Mouse (Mus musculus) lung, adult 2 months (tissue): Measurements from ENCODE around the gene Zscan21. TPM values are rescaled to one million over a fixed set of nuclear protein-coding genes. Genes with fewer than 3 reads are reported as not detected.

Experiments used
- DNase-seq: peaks from one replicate; pipeline ENCODE4 v3.0.0; 2022
- H3K4me1 ChIP-seq: fragments of 200-500 bp; 2 replicates; pipeline ENCODE4 v1.6.1; 2011; ENCODE audit warnings: low read length; ENCODE audit not compliant: control insufficient read depth, insufficient read depth
- H3K4me3 ChIP-seq: fragments of 200-500 bp; replicated peaks from 2 replicates; pipeline ENCODE3; 2011; ENCODE audit warnings: low read depth, mild to moderate bottlenecking, control low read depth, low read length; ENCODE audit errors: extremely low read depth
- CTCF ChIP-seq: fragments of 200-500 bp; IDR thresholded peaks from 2 replicates; pipeline ENCODE4 v1.5.1; 2011; ENCODE audit warnings: mild to moderate bottlenecking, low read length, control low read depth; ENCODE audit not compliant: insufficient read depth
- POLR2A ChIP-seq: fragments of 200-500 bp; IDR thresholded peaks from 2 replicates; pipeline ENCODE4 v1.6.1; 2011; ENCODE audit warnings: low read depth, mild to moderate bottlenecking, control low read depth, low read length, borderline replicate concordance; ENCODE audit errors: extremely low read depth
- WGBS: fragments of 180-500 bp; shearing (Covaris S2); methylation state at CpG from one replicate; pipeline ENCODE4 v1.1.7; 2018; 5-methylcytosine and 5-hydroxymethylcytosine counted together
- polyA plus RNA-seq: library from polyadenylated mRNA; depleted of rRNA; stranded (reverse); fragments of >200 nt; gene quantifications from 2 replicates; pipeline ENCODE4 v1.2.3, GENCODE M21; 2012; rRNA removed

Gene Zscan21
- polyA plus RNA-seq, result 5.8 and 8.3 TPM in 2 replicates

DNA sequence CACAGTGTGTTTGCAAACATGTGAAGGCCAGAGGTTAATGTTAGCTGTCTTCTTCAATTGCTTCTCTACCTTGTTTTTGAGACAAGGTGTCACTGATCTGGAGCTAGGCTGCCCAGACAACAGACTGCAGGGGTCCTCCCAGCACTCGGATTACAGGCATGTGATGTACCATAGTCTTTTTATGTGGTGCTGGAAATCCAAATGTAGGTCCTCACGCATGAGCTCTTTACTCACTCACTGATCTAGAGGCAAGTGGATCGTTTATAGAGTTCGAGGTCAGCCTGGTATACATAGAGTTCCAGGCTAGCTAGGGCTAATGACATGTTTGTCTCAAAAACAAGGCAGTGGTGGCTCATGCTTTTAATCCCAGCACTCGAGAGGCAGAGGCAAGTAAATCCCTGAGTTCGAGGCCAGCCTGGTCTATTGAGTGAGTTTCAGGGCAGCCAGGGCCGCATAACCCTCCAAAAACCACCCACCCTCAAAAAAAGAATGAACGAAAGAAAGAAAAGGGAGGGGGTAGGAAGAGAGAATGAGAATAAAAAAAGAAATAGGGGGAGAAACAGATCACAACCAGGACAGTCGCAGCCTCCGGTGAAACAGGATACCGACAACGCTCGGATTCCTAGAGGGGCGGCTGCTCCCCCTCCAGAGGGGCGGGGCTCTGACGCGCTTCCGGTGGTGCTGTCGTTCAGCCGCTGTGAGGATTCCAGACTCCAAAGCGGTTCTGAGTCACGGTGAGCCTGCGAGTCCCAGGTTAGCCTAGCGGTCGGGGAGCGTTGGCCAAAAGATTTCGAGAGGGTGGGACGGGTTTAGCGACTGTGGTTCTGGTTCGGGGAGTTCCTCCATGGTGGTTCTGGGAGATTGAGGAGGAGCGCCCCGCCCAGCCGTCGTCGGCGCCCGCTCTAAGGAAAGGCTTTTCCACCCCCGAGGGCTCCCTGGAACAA, at the start of gene Zscan21:
Zscan21 (plus strand) TSS at position 649 of the 944 bp plus-strand sequence.
- DNase-seq, result peak; percentile 93
- 6% methylated on average over 38 of the region's 38 CpGs for WGBS
- peak; percentile 89 for TF ChIP-seq POLR2A
- no peak for TF ChIP-seq CTCF
- H3K4me1 ChIP-seq, result peaks cover 12% of the 10 kb centered on the region
- H3K4me3 ChIP-seq, result peak within 1 kb of the TSS; percentile 98

GRCm38 (mm10) chr5:138073803-138074202, 42.9 kb upstream of the Zscan21 start:
- 84% methylated on average over 4 of the region's 4 CpGs for WGBS
- TF ChIP-seq POLR2A (no peak), CTCF (no peak)
- DNase-seq, result no peak
- H3K4me3 ChIP-seq, result no peak overlapping the region
- no peaks in the 10 kb centered on the region for H3K4me1 ChIP-seq

GRCm38 (mm10) chr5:138075684-138076083, 41.0 kb upstream of the Zscan21 start:
- Histone ChIP-seq H3K4me1 (no peaks in the 10 kb centered on the region), H3K4me3 (no peak overlapping the region)
- TF ChIP-seq CTCF (no peak), POLR2A (no peak)
- DNase-seq, result no peak
- 54% methylated on average over 3 of the region's 3 CpGs for WGBS

- Histone ChIP-seq H3K4me1 (no peaks in the 10 kb centered on the region), H3K4me3 (no peak overlapping the region)
- WGBS, result 50% methylated on average over 2 of the region's 2 CpGs
- DNase-seq, result no peak
- TF ChIP-seq POLR2A, result no peak
- TF ChIP-seq CTCF, result no peak
These were observed 40.6 kb upstream of the Zscan21 start for GRCm38 (mm10) chr5:138076148-138076547.

DNA sequence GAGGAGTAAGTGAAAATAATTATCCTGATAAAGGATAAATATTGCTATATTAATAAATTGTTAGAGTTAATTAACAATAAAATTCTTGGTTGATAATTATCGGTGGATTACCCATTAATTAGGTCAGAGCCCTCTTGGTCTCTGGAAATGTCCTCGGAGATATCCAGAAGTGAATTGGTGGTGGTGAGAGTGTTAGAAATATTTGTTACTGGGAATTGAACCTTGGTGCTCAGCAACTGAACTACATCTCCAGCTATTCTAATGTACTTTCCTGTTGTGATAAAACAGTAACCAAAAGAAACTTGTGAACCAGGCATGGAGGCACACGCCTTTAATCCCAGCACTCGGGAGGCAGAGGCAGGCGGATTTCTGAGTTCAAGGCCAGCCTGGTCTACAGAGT, 36.2 kb upstream of the Zscan21 start:
- Histone ChIP-seq H3K4me3 (no peak overlapping the region), H3K4me1 (peaks cover under 1% of the 10 kb centered on the region)
- no peak for DNase-seq
- TF ChIP-seq POLR2A, result no peak
- TF ChIP-seq CTCF, result no peak
- WGBS, result 89% methylated on average over 5 of the region's 5 CpGs

GRCm38 (mm10) chr5:138081446-138081845, 35.3 kb upstream of the Zscan21 start:
- no peak overlapping the region for H3K4me3 ChIP-seq
- no peak for TF ChIP-seq CTCF
- no peak for TF ChIP-seq POLR2A
- peaks cover 6% of the 10 kb centered on the region for H3K4me1 ChIP-seq
- WGBS, result 85% methylated on average over 9 of the region's 9 CpGs
- no peak for DNase-seq

GRCm38 (mm10) chr5:138083318-138083900, 33.3 kb upstream of the Zscan21 start:
- H3K4me3 ChIP-seq, result no peak overlapping the region
- WGBS, result 60% methylated on average over 2 of the region's 2 CpGs
- TF ChIP-seq POLR2A (no peak), CTCF (no peak)
- H3K4me1 ChIP-seq, result peaks cover 9% of the 10 kb centered on the region
- DNase-seq, result no peak

DNA sequence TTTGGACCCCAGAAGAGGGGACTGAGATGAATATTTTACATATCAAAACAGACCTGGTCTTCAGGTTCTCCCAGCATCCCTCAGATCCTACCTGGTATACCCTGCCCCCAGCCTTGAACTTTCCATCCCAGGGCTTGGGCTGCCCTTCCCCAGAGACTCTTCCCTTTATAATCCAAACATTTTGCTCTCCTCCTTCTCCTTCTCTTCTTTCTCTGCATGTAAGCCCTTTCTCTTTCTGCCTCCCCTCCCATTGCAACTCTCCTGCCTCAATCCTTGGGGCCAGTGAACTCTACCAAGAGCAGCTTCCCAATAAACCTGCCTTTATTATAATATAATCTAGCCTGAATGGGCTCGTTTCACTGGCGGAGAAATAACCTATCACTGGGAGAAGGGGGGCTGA, 32.8 kb upstream of the Zscan21 start:
- Histone ChIP-seq H3K4me3 (no peak overlapping the region), H3K4me1 (peaks cover 10% of the 10 kb centered on the region)
- DNase-seq, result no peak
- TF ChIP-seq POLR2A (no peak), CTCF (no peak)
- 97% methylated on average over 2 of the region's 2 CpGs for WGBS

DNA sequence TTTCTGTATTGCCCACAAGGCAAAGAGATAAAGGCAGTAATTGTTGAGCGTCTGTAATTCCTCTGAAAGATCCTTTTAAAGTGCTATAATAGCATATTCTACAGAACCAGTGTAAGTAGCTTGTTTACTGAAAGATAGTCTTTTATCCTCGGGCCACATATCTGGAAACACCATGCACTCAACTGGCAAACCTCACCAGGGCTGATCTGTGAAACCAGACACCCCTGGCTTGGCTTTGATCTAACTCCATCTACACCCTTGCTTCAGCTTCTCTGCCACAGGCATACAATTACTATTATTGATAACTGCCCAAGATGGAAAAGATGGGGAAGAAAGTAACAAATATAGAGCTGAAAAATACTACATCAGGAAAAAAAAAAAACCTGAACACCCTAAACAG, 32.2 kb upstream of the Zscan21 start:
- no peak overlapping the region for H3K4me3 ChIP-seq
- TF ChIP-seq POLR2A (no peak), CTCF (no peak)
- H3K4me1 ChIP-seq, result peaks cover 10% of the 10 kb centered on the region
- WGBS, result 46% methylated on average over 2 of the region's 2 CpGs
- no peak for DNase-seq

DNA sequence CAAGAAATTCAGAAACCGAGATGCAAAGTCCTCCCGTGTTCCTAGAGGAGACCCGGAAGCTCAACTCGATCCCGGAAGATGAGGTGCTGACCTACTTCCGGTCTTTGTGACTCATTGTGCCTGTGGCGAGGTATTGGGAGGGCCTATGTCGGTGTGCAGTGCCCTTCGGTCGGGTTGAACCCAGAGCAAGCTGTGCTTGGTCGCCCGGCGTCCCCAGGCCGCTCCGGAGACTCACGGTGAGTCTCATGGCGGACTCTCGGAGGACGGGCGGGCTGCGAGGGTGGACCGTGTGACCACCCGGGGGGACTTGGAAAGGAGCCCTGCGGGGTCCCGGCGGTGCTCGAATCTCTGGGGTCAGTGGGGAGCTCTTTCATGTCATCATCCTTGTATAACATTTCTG, 31.7 kb upstream of the Zscan21 start, which contains the start of gene Zkscan1:
Zkscan1 (plus strand) TSS at position 89 of the 400 bp plus-strand sequence.
- DNase-seq, result peak; percentile 68
- H3K4me3 ChIP-seq, result peak within 1 kb of the TSS; percentile 99
- TF ChIP-seq CTCF (no peak), POLR2A (peak; percentile 95)
- peaks cover 10% of the 10 kb centered on the region for H3K4me1 ChIP-seq
- under 1% methylated on average over 27 of the region's 27 CpGs for WGBS
